Mouse (Mus musculus) liver, embryonic 14.5 days (tissue): ENCODE measurements around the gene Slc25a15. TPM values are rescaled to one million over a fixed set of nuclear protein-coding genes. Genes with fewer than 3 reads are reported as not detected.

Experiments used
- ATAC-seq: fragments of 200-750 bp; cut with Nextera tagmentation; 2 replicates; pipeline ENCODE4 v1.8.0; 2017; ENCODE audit warnings: moderate number of reproducible peaks, mild to moderate bottlenecking, moderate library complexity; ENCODE audit not compliant: insufficient read depth
- DNase-seq, 3 experiments: peaks; one replicate each; pipeline ENCODE4 v3.0.0-alpha.2; 2012 to 2013; ENCODE audit warnings: low read depth in 3 of 3, low spot score in 3 of 3
- H3K27ac ChIP-seq: fragments of 300-500 bp; sonication (generic); 2 replicates; pipeline ENCODE4 v1.5.1; 2014; ENCODE audit warnings: moderate library complexity, mild to moderate bottlenecking, control low read depth, inconsistent platforms
- H3K27me3 ChIP-seq: fragments of 300-500 bp; sonication (generic); 2 replicates; pipeline ENCODE4 v1.6.1; 2014; ENCODE audit warnings: mild to moderate bottlenecking, low read length, moderate library complexity; ENCODE audit not compliant: control insufficient read depth, insufficient read depth
- H3K36me3 ChIP-seq: fragments of 300-500 bp; sonication (generic); replicated peaks from 2 replicates; pipeline ENCODE4 v1.6.1; 2014; ENCODE audit warnings: low read depth; ENCODE audit not compliant: control insufficient read depth, insufficient read depth
- H3K4me1 ChIP-seq, 2 experiments: fragments of 200-500 bp in 1 of 2; fragments of 300-500 bp in 1 of 2; sonication (generic) in 1 of 2; replicated peaks; 2 replicates each; pipeline ENCODE4 v1.6.1; 2012 to 2014; ENCODE audit warnings: antibody characterized with exemption in 1 of 2, inconsistent platforms in 1 of 2, low read length in 1 of 2; ENCODE audit not compliant: control insufficient read depth in 2 of 2, insufficient read depth in 2 of 2
- H3K4me2 ChIP-seq: fragments of 300-500 bp; sonication (generic); 2 replicates; pipeline ENCODE4 v1.6.1; 2014; ENCODE audit warnings: low read depth, mild to moderate bottlenecking, control low read depth, moderate library complexity
- H3K4me3 ChIP-seq, 2 experiments: fragments of 200-500 bp in 1 of 2; fragments of 300-500 bp in 1 of 2; sonication (generic) in 1 of 2; 2 replicates each; pipeline ENCODE4 v1.5.1; 2012 to 2014; ENCODE audit warnings: low read depth in 2 of 2, low read length in 2 of 2, mild to moderate bottlenecking in 2 of 2, control low read depth in 1 of 2, inconsistent platforms in 1 of 2, moderate library complexity in 1 of 2; ENCODE audit not compliant: insufficient read depth in 1 of 2
- H3K9ac ChIP-seq: fragments of 300-500 bp; sonication (generic); replicated peaks from 2 replicates; pipeline ENCODE4 v1.6.1; 2014; ENCODE audit warnings: mild to moderate bottlenecking, control low read depth, moderate library complexity
- H3K9me3 ChIP-seq: fragments of 300-500 bp; sonication (generic); 2 replicates; pipeline ENCODE4 v1.6.1; 2016; ENCODE audit warnings: low read length, mixed read lengths; ENCODE audit not compliant: control insufficient read depth
- CTCF ChIP-seq: IDR thresholded peaks from 2 replicates; pipeline ENCODE4 v1.5.1; 2016; ENCODE audit warnings: antibody characterized with exemption, low read depth, control low read depth
- EP300 ChIP-seq: IDR thresholded peaks from 2 replicates; pipeline ENCODE4 v1.6.1; 2016; ENCODE audit warnings: antibody characterized with exemption, low read depth
- WGBS: fragments of 180-500 bp; shearing (Covaris S2); extraction: QIAGEN DNeasy Blood & Tissue Kit; methylation state at CpG from one replicate; pipeline ENCODE4 v1.1.7; 2014; ENCODE audit not compliant: insufficient replicate concordance; 5-methylcytosine and 5-hydroxymethylcytosine counted together
- polyA plus RNA-seq, 2 experiments: library from polyadenylated mRNA; depleted of rRNA in 1 of 2; stranded (reverse) in 1 of 2; unstranded in 1 of 2; fragments of >200 nt; fragmentation: Nextera tagmentation in 1 of 2; extraction: Ambion mirVana in 1 of 2; gene quantifications; 2 replicates each; pipeline versions ENCODE4 v1.2.1 to v1.2.3; 2012 to 2014

Slc25a15 gene
- polyA plus RNA-seq, 2 experiments: 8.7 to 17.2 TPM

GRCm38 (mm10) chr8:22335426-22335825, 63.0 kb downstream of the Slc25a15 start:
- Histone ChIP-seq H3K36me3 (no peaks in the 10 kb centered on the region), H3K4me2 (no peak overlapping the region), H3K4me3 (no peak overlapping the region), H3K4me1 (no peaks in the 10 kb centered on the region), H3K27ac (no peak overlapping the region), H3K9me3 (no peaks in the 10 kb centered on the region), H3K27me3 (no peaks in the 10 kb centered on the region), H3K9ac (no peak overlapping the region)
- ATAC-seq (no peak), DNase-seq (no peak)
- 66% methylated on average over 13 of the region's 13 CpGs for WGBS
- TF ChIP-seq EP300 (no peak), CTCF (no peak)

Other genes starting within 250 kb of the Slc25a15 start
- gene Nek3, start 232.2 kb downstream of the Slc25a15 start, polyA plus RNA-seq (2012; rRNA removed): 0.92 and 1.8 TPM in 2 replicates
- 1.4 and 1.7 TPM in 2 replicates for gene Nek3, start 232.2 kb downstream of the Slc25a15 start, polyA plus RNA-seq (2014; fragmentation: Nextera tagmentation; extraction: Ambion mirVana)
- 13.7 and 21.7 TPM in 2 replicates for gene Ckap2, start 212.8 kb downstream of the Slc25a15 start, polyA plus RNA-seq (2012; rRNA removed)
- 21.6 and 22.4 TPM in 2 replicates for gene Ckap2, start 212.8 kb downstream of the Slc25a15 start, polyA plus RNA-seq (2014; fragmentation: Nextera tagmentation; extraction: Ambion mirVana)
- gene Vps36, start 205.8 kb downstream of the Slc25a15 start, polyA plus RNA-seq (2012; rRNA removed): 3.2 and 4.9 TPM in 2 replicates
- gene Vps36, start 205.8 kb downstream of the Slc25a15 start, polyA plus RNA-seq (2014; fragmentation: Nextera tagmentation; extraction: Ambion mirVana): 7.8 and 8.4 TPM in 2 replicates
- gene Thsd1, start 171.3 kb downstream of the Slc25a15 start, polyA plus RNA-seq (2012; rRNA removed): 0.80 and 0.94 TPM in 2 replicates
- gene Thsd1, start 171.3 kb downstream of the Slc25a15 start, polyA plus RNA-seq (2014; fragmentation: Nextera tagmentation; extraction: Ambion mirVana): 1.1 and 1.3 TPM in 2 replicates
- not detected in 2 replicates for gene Tpte, start 115.2 kb downstream of the Slc25a15 start, polyA plus RNA-seq (2012; rRNA removed)
- not detected in 2 replicates for gene Tpte, start 115.2 kb downstream of the Slc25a15 start, polyA plus RNA-seq (2014; fragmentation: Nextera tagmentation; extraction: Ambion mirVana)
- gene Mrps31, start 12.8 kb upstream of the Slc25a15 start, polyA plus RNA-seq (2012; rRNA removed): 6.5 and 12.0 TPM in 2 replicates
- gene Mrps31, start 12.8 kb upstream of the Slc25a15 start, polyA plus RNA-seq (2014; fragmentation: Nextera tagmentation; extraction: Ambion mirVana): 28.3 and 29.3 TPM in 2 replicates